Mouse (Mus musculus) forebrain, embryonic 15.5 days (tissue): ENCODE data around the gene Cep112. TPM values are rescaled to one million over a fixed set of nuclear protein-coding genes. Genes with fewer than 3 reads are reported as not detected.

Source experiments
- ATAC-seq: fragments of 200-750 bp; cut with Nextera tagmentation; replicated peaks from 2 replicates; pipeline ENCODE4 v1.8.0; 2017; ENCODE audit warnings: mild to moderate bottlenecking, moderate TSS enrichment, moderate library complexity
- H3K27ac ChIP-seq: fragments of 300-500 bp; sonication (generic); replicated peaks from 2 replicates; pipeline ENCODE4 v1.5.1; 2015; ENCODE audit warnings: mild to moderate bottlenecking, inconsistent platforms
- H3K27me3 ChIP-seq: fragments of 300-500 bp; sonication (generic); 2 replicates; pipeline ENCODE4 v1.6.1; 2015; ENCODE audit warnings: inconsistent platforms
- H3K36me3 ChIP-seq: fragments of 300-500 bp; sonication (generic); 2 replicates; pipeline ENCODE4 v1.6.1; 2015; ENCODE audit warnings: mild to moderate bottlenecking, inconsistent platforms
- H3K4me1 ChIP-seq: fragments of 300-500 bp; sonication (generic); 2 replicates; pipeline ENCODE4 v1.6.1; 2015; ENCODE audit warnings: inconsistent platforms
- H3K4me2 ChIP-seq: fragments of 300-500 bp; sonication (generic); replicated peaks from 2 replicates; pipeline ENCODE4 v1.6.1; 2015; ENCODE audit warnings: mild to moderate bottlenecking, inconsistent platforms
- H3K4me3 ChIP-seq: fragments of 300-500 bp; sonication (generic); 2 replicates; pipeline ENCODE4 v1.5.1; 2015; ENCODE audit warnings: mild to moderate bottlenecking, inconsistent platforms
- H3K9ac ChIP-seq: fragments of 300-500 bp; sonication (generic); replicated peaks from 2 replicates; pipeline ENCODE4 v1.6.1; 2015; ENCODE audit warnings: mild to moderate bottlenecking, inconsistent platforms
- H3K9me3 ChIP-seq: fragments of 300-500 bp; sonication (generic); 2 replicates; pipeline ENCODE4 v1.6.1; 2016; ENCODE audit warnings: inconsistent platforms
- WGBS: fragments of 180-500 bp; shearing (Covaris S2); methylation state at CpG from one replicate; pipeline ENCODE4 v1.1.7; 2015; ENCODE audit warnings: mixed read lengths; 5-methylcytosine and 5-hydroxymethylcytosine counted together
- polyA plus RNA-seq: library from polyadenylated mRNA; unstranded; fragments of >200 nt; fragmentation: Nextera tagmentation; extraction: Ambion mirVana; gene quantifications from 2 replicates; pipeline ENCODE4 v1.2.1, GENCODE M21; 2015

Cep112 gene
- polyA plus RNA-seq, 1 experiment from 2014 or later = 17.6 TPM

DNA sequence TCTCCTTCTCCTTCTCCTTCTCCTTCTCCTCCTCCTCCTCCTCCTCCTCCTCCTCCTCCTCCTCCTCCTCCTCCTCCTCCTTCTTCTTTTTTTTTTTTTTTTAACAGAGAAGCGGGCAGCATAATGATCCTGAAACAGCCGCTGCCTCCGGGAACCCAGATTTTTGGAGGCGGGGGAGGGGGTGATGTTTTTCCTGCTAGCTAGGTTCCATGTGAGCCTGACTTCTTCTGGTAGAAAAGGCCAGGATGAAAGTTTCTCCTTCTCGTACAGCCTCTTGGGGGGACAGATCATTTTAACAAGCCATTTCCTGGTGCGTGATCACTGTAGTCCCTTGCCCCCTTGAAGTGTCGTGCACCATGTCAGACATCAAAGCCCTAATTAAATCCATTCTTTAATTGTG lies 467.4 kb downstream of the Cep112 start:
- H3K4me2 ChIP-seq = no peak overlapping the region
- H3K27me3 ChIP-seq = no peaks in the 10 kb centered on the region; the same call in 1 of the 2 replicates
- no peak overlapping the region for H3K27ac ChIP-seq
- 5% methylated on average over 6 of the region's 7 CpGs for WGBS
- no peaks in the 10 kb centered on the region for H3K9me3 ChIP-seq
- H3K4me3 ChIP-seq = no peak overlapping the region
- no peak overlapping the region for H3K9ac ChIP-seq
- no peak for ATAC-seq
- H3K36me3 ChIP-seq = no peaks in the 10 kb centered on the region
- H3K4me1 ChIP-seq = peaks cover 21% of the 10 kb centered on the region

DNA sequence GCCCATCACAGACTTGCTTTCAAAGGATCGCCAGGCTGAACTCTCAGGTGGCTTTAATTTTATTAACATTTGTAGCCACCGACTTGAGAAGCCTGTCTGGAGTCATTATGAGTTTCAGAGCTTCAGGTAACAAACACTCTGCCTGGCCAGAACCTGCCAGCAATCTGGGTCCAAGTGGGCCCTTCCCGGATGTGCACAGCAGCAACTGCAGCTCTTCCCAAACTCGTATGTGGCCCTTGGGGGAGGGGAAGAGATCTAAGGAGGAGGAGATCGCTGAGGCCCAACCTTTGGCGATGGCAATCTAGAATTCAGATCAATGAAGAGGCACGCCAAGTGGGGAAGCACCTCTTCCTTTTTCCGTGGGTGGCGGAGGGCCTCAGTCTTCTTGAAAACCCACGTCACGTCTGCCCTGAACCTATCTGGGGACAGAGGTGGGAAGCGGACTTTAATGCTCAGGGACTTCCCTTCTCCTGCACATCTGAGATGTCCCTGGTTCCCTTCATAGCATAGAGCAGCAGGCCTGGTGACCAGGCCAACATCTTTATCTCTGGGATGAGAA lies 468.3 kb downstream of the Cep112 start:
- peaks cover 21% of the 10 kb centered on the region for H3K4me1 ChIP-seq
- no peak overlapping the region for H3K4me2 ChIP-seq
- no peak for ATAC-seq
- no peaks in the 10 kb centered on the region for H3K36me3 ChIP-seq
- no peak overlapping the region for H3K27ac ChIP-seq
- no peak overlapping the region for H3K9ac ChIP-seq
- H3K27me3 ChIP-seq = no peaks in the 10 kb centered on the region; the same call in 1 of the 2 replicates
- no peaks in the 10 kb centered on the region for H3K9me3 ChIP-seq
- 42% methylated on average over 12 of the region's 12 CpGs for WGBS
- H3K4me3 ChIP-seq = no peak overlapping the region

DNA sequence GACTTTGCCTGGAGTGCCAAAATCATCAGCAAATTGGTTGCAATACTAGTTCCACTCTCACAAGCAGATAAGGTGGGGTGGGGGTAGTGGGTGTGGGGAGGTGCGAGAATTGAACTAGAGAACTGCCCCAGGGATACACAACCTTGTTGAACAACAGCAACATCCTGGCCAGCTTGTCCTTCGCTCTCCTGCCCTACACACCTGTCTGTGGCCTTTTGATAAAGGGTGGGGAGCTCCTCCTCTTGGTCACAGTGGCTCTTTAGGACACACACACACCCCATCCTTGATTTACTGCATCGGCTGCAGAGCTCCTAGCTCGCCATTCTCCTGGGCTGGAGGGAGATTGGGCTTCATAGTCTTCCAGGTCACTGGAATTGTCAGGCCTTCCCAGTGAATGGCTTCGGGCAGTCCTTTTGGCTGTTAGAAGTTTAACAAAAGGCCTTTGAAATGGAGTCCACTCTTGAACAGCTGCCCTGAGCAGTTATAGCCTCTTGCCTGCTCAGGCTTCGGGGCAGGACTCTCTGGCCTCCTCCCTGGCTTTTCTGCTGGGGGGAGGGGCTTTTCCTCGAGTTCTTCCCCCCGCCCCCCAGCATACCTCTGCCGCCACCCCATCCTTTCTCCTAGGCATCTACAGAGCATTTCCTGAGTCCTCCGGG lies 469.0 kb downstream of the Cep112 start:
- Histone ChIP-seq H3K9ac (no peak overlapping the region), H3K4me3 (no peak overlapping the region), H3K4me1 (peaks cover 21% of the 10 kb centered on the region), H3K27me3 (no peaks in the 10 kb centered on the region; the same call in 1 of the 2 replicates), H3K27ac (no peak overlapping the region), H3K36me3 (no peaks in the 10 kb centered on the region), H3K4me2 (no peak overlapping the region), H3K9me3 (no peaks in the 10 kb centered on the region)
- no peak for ATAC-seq
- 39% methylated on average over 10 of the region's 10 CpGs for WGBS

DNA sequence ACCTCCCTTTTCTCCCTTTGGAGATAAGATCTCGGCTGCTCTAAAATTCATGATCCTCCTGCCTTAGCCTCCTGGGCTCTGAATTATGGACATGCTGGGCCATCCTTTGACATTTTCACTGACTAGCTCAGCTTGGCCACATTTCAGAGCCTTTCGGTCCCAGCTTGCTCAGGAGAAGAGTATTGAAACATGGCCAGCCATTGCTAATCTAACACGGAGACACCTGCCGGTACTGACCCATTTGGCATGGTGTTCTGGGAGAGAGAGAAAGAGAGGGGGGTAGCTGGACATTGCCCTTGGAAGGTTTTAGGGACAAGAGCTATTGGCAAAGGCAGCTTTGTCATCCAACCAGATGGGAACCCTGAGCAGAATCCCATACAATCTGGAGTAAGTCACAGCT lies 472.0 kb downstream of the Cep112 start:
- Histone ChIP-seq H3K27ac (no peak overlapping the region), H3K9me3 (no peaks in the 10 kb centered on the region), H3K4me3 (no peak overlapping the region), H3K4me1 (peaks cover 12% of the 10 kb centered on the region), H3K27me3 (no peaks in the 10 kb centered on the region; the same call in 1 of the 2 replicates), H3K4me2 (no peak overlapping the region), H3K36me3 (no peaks in the 10 kb centered on the region), H3K9ac (no peak overlapping the region)
- 82% methylated on average over 4 of the region's 4 CpGs for WGBS
- ATAC-seq = no peak

GRCm38 (mm10) chr11:108898063-108898462 lies 473.1 kb downstream of the Cep112 start:
- Histone ChIP-seq H3K36me3 (no peaks in the 10 kb centered on the region), H3K4me3 (no peak overlapping the region), H3K4me2 (no peak overlapping the region), H3K9me3 (no peaks in the 10 kb centered on the region), H3K27me3 (no peaks in the 10 kb centered on the region), H3K9ac (no peak overlapping the region), H3K4me1 (peaks cover 8% of the 10 kb centered on the region; the same call in 1 of the 2 replicates), H3K27ac (no peak overlapping the region)
- WGBS = 91% methylated on average over 9 of the region's 9 CpGs
- ATAC-seq = no peak

DNA sequence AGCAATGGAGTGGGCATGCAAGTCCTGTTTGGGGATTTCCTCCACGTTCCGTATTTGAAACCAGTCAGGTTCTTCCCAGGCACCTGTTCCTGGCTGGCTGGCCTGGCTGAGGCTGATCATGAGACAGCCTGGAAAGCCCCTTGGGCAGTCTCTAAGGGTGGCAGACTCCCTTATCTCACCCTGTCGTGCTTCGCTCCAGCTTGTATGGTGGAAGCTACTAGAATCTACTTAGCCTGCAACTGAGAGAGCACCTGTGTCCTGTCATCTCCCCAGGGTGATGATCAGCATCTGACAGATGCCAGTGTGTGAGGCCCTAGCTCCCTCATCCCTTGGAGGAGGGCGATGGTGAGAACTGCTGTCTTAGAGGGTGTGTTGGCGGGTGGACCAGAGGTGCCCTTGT lies 473.5 kb downstream of the Cep112 start:
- peaks cover 8% of the 10 kb centered on the region; the same call in 1 of the 2 replicates for H3K4me1 ChIP-seq
- no peaks in the 10 kb centered on the region for H3K36me3 ChIP-seq
- WGBS = 83% methylated on average over 6 of the region's 6 CpGs
- ATAC-seq = no peak
- H3K9ac ChIP-seq = no peak overlapping the region
- no peaks in the 10 kb centered on the region for H3K9me3 ChIP-seq
- H3K27me3 ChIP-seq = no peaks in the 10 kb centered on the region
- H3K4me3 ChIP-seq = no peak overlapping the region
- H3K4me2 ChIP-seq = no peak overlapping the region
- H3K27ac ChIP-seq = no peak overlapping the region

DNA sequence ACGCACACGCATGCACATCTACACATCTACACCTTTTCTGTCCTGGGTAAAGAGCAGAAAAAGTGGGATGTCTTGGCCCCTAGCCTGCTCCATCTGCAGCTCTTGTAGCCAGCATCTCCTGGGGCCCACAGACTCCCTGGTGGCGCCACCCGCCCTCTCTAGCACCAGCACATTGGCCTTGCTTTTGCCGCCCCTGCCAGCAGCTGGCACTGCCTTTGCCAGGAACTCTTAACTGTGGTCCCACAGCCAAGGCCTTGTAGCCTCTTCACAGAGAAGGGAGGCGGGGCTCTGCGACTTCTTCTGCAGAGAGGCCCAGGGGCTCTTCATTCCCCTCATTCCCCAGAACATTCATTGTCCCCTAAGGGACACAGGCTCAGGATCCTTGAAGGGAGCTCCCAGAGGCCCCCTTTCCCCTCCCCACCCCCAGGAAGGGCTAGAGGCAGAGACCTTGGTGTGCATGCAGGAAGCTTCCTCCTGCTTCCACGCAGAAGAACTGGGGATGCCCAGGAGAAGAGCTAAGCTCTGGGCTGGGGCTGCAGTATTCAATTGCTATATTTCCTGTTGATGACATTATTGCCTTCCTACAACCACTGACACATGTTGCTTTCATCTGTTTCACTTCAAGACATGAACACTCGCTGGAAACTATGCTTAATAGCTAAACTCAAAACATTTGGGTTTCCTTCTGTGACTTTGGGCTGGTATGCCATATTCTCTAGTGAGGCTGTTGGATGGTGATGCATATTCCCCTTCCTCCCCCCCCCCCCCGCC lies 475.9 kb downstream of the Cep112 start:
- Histone ChIP-seq H3K27ac (no peak overlapping the region), H3K9ac (no peak overlapping the region), H3K4me2 (no peak overlapping the region), H3K4me1 (peaks cover 8% of the 10 kb centered on the region; the same call in 1 of the 2 replicates), H3K4me3 (no peak overlapping the region), H3K36me3 (no peaks in the 10 kb centered on the region), H3K27me3 (no peaks in the 10 kb centered on the region), H3K9me3 (no peaks in the 10 kb centered on the region)
- peak; percentile 73 for ATAC-seq
- WGBS = 70% methylated on average over 9 of the region's 10 CpGs

GRCm38 (mm10) chr11:108901670-108902069 lies 476.7 kb downstream of the Cep112 start:
- no peak; the same call in 1 of the 2 replicates for ATAC-seq
- no peak overlapping the region for H3K4me3 ChIP-seq
- H3K36me3 ChIP-seq = no peaks in the 10 kb centered on the region
- H3K4me1 ChIP-seq = peaks cover 8% of the 10 kb centered on the region; the same call in 1 of the 2 replicates
- H3K4me2 ChIP-seq = no peak overlapping the region
- no peak overlapping the region for H3K27ac ChIP-seq
- 50% methylated on average over 7 of the region's 7 CpGs for WGBS
- no peak overlapping the region for H3K9ac ChIP-seq
- no peaks in the 10 kb centered on the region for H3K27me3 ChIP-seq
- no peaks in the 10 kb centered on the region for H3K9me3 ChIP-seq

DNA sequence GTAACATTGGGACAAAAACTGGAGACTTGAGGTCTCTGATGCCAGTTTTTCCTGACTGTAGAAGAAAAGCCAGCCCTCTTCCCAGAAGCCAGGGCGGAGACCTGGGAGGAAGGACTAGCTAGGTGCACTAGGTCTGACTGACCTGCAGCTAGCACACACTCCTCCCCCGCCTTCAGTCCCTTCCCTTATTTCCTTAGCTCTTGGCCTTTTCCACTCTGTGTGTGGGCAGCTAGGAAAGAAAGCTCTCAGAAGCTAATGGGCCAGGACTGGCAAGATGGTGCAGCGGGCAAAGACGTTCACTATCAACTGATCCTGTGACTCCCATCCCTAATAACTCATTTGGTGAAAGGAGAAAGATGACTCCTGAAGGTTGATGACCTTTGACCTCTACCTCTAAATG lies 477.3 kb downstream of the Cep112 start:
- ATAC-seq = no peak
- no peak overlapping the region for H3K27ac ChIP-seq
- no peak overlapping the region for H3K9ac ChIP-seq
- no peak overlapping the region for H3K4me2 ChIP-seq
- 83% methylated on average over 4 of the region's 4 CpGs for WGBS
- no peaks in the 10 kb centered on the region for H3K36me3 ChIP-seq
- H3K9me3 ChIP-seq = no peaks in the 10 kb centered on the region
- no peak overlapping the region for H3K4me3 ChIP-seq
- peaks cover 8% of the 10 kb centered on the region; the same call in 1 of the 2 replicates for H3K4me1 ChIP-seq
- H3K27me3 ChIP-seq = no peaks in the 10 kb centered on the region

DNA sequence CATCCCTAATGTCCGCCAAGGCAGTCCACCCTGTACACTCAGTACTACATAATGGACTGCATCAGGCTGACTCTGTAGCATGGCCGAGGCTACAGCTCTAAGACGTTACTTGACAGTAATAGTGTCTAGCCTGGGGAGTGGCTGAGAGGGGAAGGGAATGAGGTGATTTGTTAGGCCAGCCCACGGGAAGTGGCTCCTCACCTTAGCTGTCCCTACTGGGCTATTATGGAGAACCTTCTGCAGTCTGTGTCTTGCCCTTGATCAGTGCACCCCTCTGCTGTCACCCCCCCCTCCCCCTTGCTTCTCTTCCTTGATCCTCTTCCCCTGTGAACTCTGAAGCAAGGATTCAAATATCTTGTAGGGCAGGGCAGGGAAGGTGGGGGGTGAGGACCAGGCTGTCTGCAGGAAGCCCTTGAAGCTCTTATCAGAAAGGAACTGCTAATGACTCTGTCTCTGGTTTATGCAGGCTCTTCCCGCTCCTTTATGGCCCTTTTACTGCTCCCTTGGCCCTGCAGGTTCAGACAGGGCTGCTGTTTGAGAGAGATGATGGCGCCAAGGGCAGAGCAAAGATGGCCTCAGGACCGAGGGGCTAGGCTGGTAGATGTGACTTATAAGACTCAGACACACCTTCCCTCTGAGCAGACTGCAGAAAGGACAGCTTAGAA lies 481.7 kb downstream of the Cep112 start:
- H3K4me2 ChIP-seq = no peak overlapping the region
- no peaks in the 10 kb centered on the region for H3K36me3 ChIP-seq
- H3K9me3 ChIP-seq = no peaks in the 10 kb centered on the region
- H3K4me1 ChIP-seq = peaks cover 7% of the 10 kb centered on the region; the same call in 1 of the 2 replicates
- H3K27ac ChIP-seq = no peak overlapping the region
- 0 out of 2 replicates have a peak, but pooled peaks cover 5% of the 10 kb centered on the region for H3K27me3 ChIP-seq
- no peak overlapping the region for H3K4me3 ChIP-seq
- 79% methylated on average over 7 of the region's 7 CpGs for WGBS
- no peak for ATAC-seq
- no peak overlapping the region for H3K9ac ChIP-seq

- H3K4me3 ChIP-seq = no peak overlapping the region
- ATAC-seq = no peak
- 10% methylated on average over 24 of the region's 24 CpGs for WGBS
- H3K4me1 ChIP-seq = peaks cover 7% of the 10 kb centered on the region; the same call in 1 of the 2 replicates
- 0 out of 2 replicates have a peak, but pooled peaks cover 5% of the 10 kb centered on the region for H3K27me3 ChIP-seq
- H3K4me2 ChIP-seq = 0 out of 2 replicates have a peak overlapping the region, but pooled peaks have one; percentile 11
- no peak overlapping the region for H3K27ac ChIP-seq
- no peaks in the 10 kb centered on the region for H3K36me3 ChIP-seq
- no peaks in the 10 kb centered on the region for H3K9me3 ChIP-seq
- H3K9ac ChIP-seq = no peak overlapping the region
These were observed 484.6 kb downstream of the Cep112 start for GRCm38 (mm10) chr11:108909396-108910195.
